Mouse (Mus musculus): ENCODE measurements at regions not wholly inside any gene's neighbourhood (a gene's known extent, or its start where the extent isn't known, plus 50 kb on each side); places are given as distances from the start of the nearest gene placed in this dataset.

DNA sequence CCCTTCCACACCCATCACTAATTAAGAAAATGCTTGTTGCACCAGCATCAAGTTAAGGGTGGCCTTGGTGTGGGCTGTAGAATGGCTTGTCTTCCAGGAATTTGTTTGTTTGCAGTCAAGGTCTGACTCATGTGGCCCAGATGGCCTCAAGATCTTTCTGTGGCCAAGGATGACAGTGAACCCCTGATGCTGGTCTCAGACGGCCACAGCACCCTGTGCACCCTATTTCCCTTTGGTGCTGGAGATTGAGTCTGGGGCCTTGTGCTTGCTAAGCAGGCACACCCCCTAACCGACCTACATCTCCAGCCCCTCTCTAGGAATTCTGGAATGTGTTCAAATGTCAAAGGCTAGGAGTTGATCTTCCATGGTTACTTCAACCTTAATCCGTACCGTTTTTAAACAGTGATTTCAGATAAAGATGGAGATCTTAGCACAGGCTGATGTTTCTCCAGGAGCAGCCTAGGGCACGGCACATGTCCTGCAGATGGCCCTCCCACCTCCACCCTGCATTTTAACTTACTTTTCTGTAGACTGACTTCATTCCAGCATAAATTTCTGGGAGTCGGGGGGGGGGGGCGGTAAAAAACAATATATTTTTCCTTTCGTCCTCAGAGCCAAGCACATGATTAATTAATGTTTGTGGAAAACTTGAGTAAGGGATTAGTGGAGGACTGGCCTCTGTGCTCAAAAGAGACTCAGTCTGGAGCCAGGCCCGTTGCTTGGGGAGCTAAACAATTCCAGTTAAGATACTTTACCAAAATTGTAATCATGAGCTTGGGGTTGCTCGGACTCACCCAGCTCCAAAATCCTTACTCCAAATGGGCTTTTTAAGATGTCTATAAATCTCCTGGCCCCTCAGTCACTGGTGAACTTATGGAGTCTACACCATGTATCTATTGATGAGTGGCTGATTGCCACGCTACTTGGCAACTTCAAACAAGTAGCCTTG, 95.0 kb upstream of the Supt20 start:
- DNase-seq (ENCODE audit: low spot score in 2 of 2) = no peak

DNA sequence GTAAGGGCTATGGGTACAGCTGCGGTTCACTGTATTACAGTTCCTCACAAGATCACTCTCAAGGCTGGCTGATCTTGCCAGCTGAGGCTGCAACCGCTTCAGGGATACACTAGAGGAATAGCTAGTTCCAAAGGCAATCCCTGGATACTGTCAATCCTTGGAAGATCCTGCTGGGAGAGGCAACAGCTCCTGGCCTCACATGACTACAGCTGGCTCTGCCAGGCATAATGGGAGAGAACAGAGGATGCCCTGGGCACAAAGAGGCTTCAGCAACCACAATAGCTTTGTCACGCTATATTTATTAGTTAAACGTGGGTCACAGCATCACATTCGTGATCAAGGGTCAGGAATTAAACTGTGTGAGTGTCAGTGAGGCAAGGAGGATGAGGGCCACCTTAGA, 94.3 kb upstream of the Supt20 start:
- DNase-seq (ENCODE audit: low spot score in 2 of 2) = no peak

DNA sequence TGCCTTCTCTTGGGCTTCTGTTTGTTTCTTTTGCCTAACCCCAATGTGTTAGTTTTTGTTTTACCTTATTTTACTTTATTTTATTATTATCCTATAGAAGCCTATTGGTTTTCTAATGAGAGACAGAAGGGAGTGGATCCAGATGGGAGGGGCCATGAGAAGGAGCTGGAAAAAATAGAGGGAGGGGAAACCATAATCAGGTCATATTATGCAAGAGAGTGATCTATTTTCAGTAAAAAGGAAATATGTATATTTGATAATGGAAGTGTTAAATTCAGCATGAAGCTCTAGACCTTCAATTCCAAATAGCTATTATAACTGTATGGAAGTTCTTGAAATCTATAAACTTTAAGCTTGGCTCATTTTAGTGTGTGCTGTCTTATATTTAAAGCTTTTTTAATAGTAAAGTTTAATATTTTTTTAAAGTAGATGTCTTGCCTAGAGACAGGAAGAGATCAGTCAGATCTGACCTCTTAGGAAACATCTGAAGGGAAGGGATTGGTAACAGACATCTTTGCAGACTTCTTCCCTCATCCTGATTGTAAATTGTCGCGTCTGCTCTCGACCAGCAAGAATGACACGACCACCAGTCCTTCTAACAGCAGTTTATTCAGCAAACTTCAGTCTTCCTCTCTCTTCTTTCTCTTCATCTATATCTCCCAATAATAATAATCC, 87.8 kb upstream of the Supt20 start:
- DNase-seq (ENCODE audit: low spot score in 2 of 2) = no peak

DNA sequence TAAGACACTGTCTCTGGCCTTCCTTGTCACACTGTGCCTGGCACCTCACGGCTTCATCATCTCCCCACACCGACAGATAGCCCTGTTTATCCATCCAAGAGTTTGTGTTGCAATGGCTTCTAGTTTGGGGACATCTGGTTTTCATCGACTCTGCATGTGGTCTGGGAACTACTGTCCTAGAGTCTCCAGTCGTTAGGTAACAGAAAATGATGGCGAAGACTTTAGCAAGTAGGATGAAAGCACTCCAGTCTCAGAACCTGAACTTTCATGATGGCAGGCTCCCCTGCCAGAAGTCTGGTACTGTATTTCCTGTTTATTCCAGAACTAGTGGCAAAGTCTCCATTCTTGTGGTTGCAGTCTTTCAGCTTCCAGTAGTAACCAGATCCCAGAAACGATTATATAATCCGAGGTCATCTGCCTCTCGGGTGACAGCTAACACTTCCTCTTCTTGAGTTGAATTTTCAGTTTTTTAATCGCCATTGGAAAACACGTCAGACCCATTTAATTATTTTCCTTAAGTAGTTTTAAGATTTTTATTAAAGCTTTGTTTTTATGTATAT, 81.1 kb upstream of the Supt20 start:
- no peak for DNase-seq (ENCODE audit: low spot score in 2 of 2)

DNA sequence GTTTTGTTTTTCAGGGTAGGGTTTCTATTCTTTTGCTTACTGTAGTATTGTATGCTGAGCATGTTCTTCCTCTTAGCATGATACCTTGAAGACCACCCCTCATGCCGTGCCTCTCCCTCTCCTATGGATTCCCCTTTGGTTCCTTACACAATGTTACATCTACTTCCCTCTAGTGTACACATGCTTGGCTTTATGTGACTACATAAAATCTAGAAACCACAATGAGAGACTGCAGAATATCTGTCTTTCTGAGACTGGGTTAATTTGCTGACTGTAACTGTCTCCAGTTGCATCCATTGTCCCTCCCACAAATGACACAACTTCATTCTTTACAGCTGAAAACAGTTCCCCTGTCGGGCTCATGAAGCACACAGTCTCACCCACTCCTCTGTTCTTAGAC, 78.8 kb upstream of the Supt20 start:
- DNase-seq (ENCODE audit: low spot score in 2 of 2) = no peak

DNA sequence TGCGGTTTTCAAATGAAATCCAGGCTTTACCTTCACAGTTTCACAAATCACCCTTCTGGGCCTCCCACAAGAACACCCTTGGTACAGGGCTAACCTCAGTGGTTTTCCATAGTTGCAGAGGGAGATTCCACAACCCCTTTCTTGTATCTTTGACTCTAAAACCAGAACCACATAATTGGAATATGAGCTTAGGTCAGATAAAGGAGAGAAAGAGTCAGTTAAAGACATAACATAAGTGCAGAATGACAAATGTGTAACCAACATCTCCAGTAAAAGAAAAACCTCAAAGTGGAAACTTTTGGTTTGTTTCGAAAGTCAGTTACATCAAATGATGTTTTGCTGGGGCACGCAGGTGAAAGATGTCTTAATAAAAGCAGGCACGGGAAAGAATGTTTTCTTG, 75.3 kb upstream of the Supt20 start:
- DNase-seq (ENCODE audit: low spot score in 2 of 2) = no peak

DNA sequence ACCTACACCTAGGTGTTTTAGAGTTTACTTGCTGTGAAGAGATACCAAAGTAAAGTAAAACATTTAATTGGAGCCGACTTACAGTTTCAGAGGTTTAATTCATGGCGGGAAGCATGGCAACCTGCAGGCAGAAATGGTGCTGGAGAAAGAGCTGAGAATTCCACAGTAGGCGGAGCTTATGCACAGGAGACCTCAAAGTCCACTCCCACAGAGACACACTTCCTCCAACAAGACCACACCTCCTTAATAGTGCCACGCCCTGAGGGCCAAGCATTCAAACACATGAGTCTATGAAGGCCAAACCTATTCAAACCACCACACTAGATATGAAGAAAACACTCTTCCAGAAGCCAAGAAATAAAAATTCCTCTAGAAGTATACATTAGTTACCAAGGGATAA, 74.3 kb upstream of the Supt20 start:
- DNase-seq (ENCODE audit: low spot score in 2 of 2) = no peak

DNA sequence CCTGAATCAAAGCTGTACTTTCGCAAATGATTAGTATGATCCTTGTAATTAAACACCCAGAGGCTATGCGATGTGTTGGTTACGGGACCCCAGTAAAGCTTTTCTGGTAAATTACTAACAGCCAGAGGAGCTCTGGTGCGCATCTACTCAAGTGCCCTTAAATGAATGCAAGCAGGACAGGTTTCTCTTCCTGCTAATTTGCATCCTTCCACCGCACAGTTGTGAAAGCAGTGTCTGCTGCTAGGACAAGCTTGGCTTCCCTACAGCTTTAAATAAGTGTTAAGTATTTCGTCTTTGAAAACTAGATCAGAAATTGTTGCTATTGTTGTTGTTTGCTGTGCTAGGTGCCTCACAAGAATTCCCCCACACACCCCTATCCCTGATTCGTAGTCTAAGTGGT, 62.4 kb upstream of the Supt20 start:
- peak in 1 of 2 experiments; percentile 1 for DNase-seq (ENCODE audit: low spot score in 2 of 2)

DNA sequence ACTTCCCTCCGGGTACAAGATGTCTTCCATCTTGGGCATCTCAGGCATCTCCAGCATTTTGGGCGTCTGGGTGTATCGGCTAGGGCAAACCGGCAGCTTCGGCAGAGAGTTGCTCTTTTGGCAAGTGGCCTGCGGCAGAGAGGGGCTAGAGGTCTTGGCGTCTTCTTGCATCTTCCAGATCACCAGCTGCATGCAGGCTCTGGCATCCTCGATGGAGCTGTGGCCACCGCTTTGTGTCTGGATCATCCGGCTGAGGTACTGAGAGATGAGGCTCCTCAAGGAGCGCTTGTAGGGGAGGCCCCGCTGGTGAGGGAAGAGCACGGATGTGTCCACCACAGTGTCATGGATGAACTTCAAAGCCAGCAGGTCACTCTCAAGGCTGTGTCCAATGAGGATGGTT, 59.9 kb upstream of the Supt20 start:
- no peak for DNase-seq (ENCODE audit: low spot score in 2 of 2)

DNA sequence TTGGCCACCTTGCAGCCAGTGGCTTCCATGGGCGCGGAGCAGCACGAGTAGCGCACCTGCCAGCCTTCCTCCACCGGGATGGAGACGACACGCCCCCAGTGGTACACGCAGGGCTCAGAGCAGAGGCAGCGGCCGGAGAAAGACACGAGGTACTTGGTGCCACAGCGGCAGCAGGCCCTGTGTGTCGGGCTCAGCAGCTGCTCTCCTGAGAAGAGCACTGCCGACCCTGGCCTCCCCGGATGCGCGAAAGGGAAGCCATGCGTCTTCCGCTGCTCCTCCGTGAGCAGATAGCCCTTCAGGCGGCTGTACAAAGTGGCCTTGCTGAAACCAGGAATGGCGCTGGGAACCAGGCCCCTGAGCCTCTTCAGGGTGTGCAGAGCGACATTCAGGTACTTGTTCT, 59.2 kb upstream of the Supt20 start:
- no peak for DNase-seq (ENCODE audit: low spot score in 2 of 2)

DNA sequence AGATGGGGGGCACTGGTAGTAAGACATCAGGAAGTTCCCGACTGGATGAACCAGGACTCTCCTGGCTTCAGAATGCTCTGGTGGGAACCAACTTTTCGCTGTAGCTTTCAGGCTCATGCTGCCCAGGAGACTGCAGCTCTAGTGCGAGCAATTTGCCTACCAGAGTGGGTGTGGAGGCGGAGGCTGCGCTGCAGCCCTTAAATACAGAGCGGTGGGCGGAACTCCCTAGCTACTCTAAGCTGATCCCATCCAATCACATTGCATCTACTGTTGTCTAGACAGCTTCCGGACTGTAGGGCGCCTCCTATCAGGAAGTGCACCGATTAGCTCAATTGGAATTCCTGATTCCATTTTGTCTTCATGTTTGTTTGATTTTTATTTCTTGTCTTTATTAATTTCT, 58.2 kb upstream of the Supt20 start:
- no peak for DNase-seq (ENCODE audit: low spot score in 2 of 2)

Measured in natural killer cell, adult 2 months (primary cell).